Mouse (Mus musculus) hindbrain, embryonic 16.5 days (tissue): ENCODE results near the gene Zbtb16. TPM values are rescaled to one million over a fixed set of nuclear protein-coding genes. Genes with fewer than 3 reads are reported as not detected.

Experiments used
- ATAC-seq: fragments of 200-750 bp; cut with Nextera tagmentation; 2 replicates; pipeline ENCODE4 v1.8.0; 2017; ENCODE audit warnings: moderate TSS enrichment, moderate library complexity
- H3K27ac ChIP-seq: fragments of 300-500 bp; sonication (generic); 2 replicates; pipeline ENCODE4 v1.5.1; 2014; ENCODE audit warnings: low read depth, mild to moderate bottlenecking, control low read depth, low read length, moderate library complexity
- H3K27me3 ChIP-seq: fragments of 300-500 bp; sonication (generic); replicated peaks from 2 replicates; pipeline ENCODE4 v1.6.1; 2014; ENCODE audit warnings: low read length; ENCODE audit not compliant: control insufficient read depth, insufficient read depth
- H3K36me3 ChIP-seq: fragments of 300-500 bp; sonication (generic); 2 replicates; pipeline ENCODE4 v1.6.1; 2014; ENCODE audit warnings: mild to moderate bottlenecking, low read length, moderate library complexity, mixed read lengths; ENCODE audit not compliant: control insufficient read depth, insufficient read depth
- H3K4me1 ChIP-seq: fragments of 300-500 bp; sonication (generic); 2 replicates; pipeline ENCODE4 v1.6.1; 2014; ENCODE audit warnings: low read depth, low read length; ENCODE audit not compliant: control insufficient read depth, insufficient read depth
- H3K4me2 ChIP-seq: fragments of 300-500 bp; sonication (generic); 2 replicates; pipeline ENCODE4 v1.6.1; 2014; ENCODE audit warnings: mild to moderate bottlenecking, low read length, control low read depth, moderate library complexity
- H3K4me3 ChIP-seq: fragments of 300-500 bp; sonication (generic); 2 replicates; pipeline ENCODE4 v1.5.1; 2014; ENCODE audit warnings: mild to moderate bottlenecking, low read length, control low read depth, moderate library complexity
- H3K9ac ChIP-seq: fragments of 300-500 bp; sonication (generic); 2 replicates; pipeline ENCODE4 v1.6.1; 2014; ENCODE audit warnings: low read depth, mild to moderate bottlenecking, control low read depth, low read length, moderate library complexity
- H3K9me3 ChIP-seq: fragments of 300-500 bp; sonication (generic); 2 replicates; pipeline ENCODE4 v1.6.1; 2014; ENCODE audit warnings: mild to moderate bottlenecking, low read length, moderate library complexity; ENCODE audit not compliant: control insufficient read depth
- WGBS: fragments of 180-500 bp; shearing (Covaris S2); extraction: QIAGEN DNeasy Blood & Tissue Kit; methylation state at CpG from one replicate; pipeline ENCODE4 v1.1.7; 2014; 5-methylcytosine and 5-hydroxymethylcytosine counted together
- polyA plus RNA-seq: library from polyadenylated mRNA; unstranded; fragments of >200 nt; fragmentation: Nextera tagmentation; extraction: Ambion mirVana; gene quantifications from 2 replicates; pipeline ENCODE4 v1.2.1, GENCODE M21; 2015

Gene Zbtb16
- polyA plus RNA-seq, 1 experiment from 2014 or later, result 8.4 TPM

GRCm38 (mm10) chr9:48617511-48618010 is 218.5 kb downstream of the Zbtb16 start:
- Histone ChIP-seq H3K9ac (no peak overlapping the region), H3K27ac (no peak overlapping the region), H3K9me3 (no peaks in the 10 kb centered on the region), H3K36me3 (no peaks in the 10 kb centered on the region), H3K27me3 (0 out of 2 replicates have a peak, but pooled peaks cover 2% of the 10 kb centered on the region), H3K4me3 (no peak overlapping the region), H3K4me2 (no peak overlapping the region), H3K4me1 (peaks cover 6% of the 10 kb centered on the region)
- WGBS, result 94% methylated on average over 3 of the region's 3 CpGs
- no peak for ATAC-seq

- H3K4me3 ChIP-seq, result no peak overlapping the region
- H3K4me2 ChIP-seq, result no peak overlapping the region
- H3K9me3 ChIP-seq, result no peaks in the 10 kb centered on the region
- H3K4me1 ChIP-seq, result no peaks in the 10 kb centered on the region
- no peaks in the 10 kb centered on the region for H3K27me3 ChIP-seq
- H3K36me3 ChIP-seq, result no peaks in the 10 kb centered on the region
- no peak overlapping the region for H3K9ac ChIP-seq
- ATAC-seq, result no peak
- WGBS, result 87% methylated on average over 4 of the region's 4 CpGs
- no peak overlapping the region for H3K27ac ChIP-seq
Observed at GRCm38 (mm10) chr9:48613221-48613620, 222.8 kb downstream of the Zbtb16 start.

GRCm38 (mm10) chr9:48612542-48612941 is 223.5 kb downstream of the Zbtb16 start:
- Histone ChIP-seq H3K9ac (no peak overlapping the region), H3K9me3 (no peaks in the 10 kb centered on the region), H3K4me2 (no peak overlapping the region), H3K27ac (no peak overlapping the region), H3K4me3 (no peak overlapping the region), H3K27me3 (no peaks in the 10 kb centered on the region), H3K36me3 (no peaks in the 10 kb centered on the region), H3K4me1 (no peaks in the 10 kb centered on the region)
- no peak for ATAC-seq
- 88% methylated on average over 5 of the region's 5 CpGs for WGBS

- Histone ChIP-seq H3K27me3 (no peaks in the 10 kb centered on the region), H3K36me3 (no peaks in the 10 kb centered on the region), H3K4me1 (no peaks in the 10 kb centered on the region), H3K27ac (no peak overlapping the region), H3K4me3 (no peak overlapping the region), H3K9ac (no peak overlapping the region), H3K9me3 (no peaks in the 10 kb centered on the region), H3K4me2 (no peak overlapping the region)
- ATAC-seq, result no peak
- WGBS, result 42% methylated on average over 1 of the region's 1 CpGs
Observed at GRCm38 (mm10) chr9:48611032-48611431, 225.0 kb downstream of the Zbtb16 start.

GRCm38 (mm10) chr9:48609734-48610133 is 226.3 kb downstream of the Zbtb16 start:
- Histone ChIP-seq H3K4me3 (no peak overlapping the region), H3K4me1 (no peaks in the 10 kb centered on the region), H3K4me2 (no peak overlapping the region), H3K27ac (no peak overlapping the region), H3K27me3 (no peaks in the 10 kb centered on the region), H3K36me3 (no peaks in the 10 kb centered on the region), H3K9me3 (no peaks in the 10 kb centered on the region), H3K9ac (no peak overlapping the region)
- WGBS, result 63% methylated on average over 4 of the region's 4 CpGs
- no peak for ATAC-seq

- Histone ChIP-seq H3K4me2 (no peak overlapping the region), H3K27ac (no peak overlapping the region), H3K36me3 (no peaks in the 10 kb centered on the region), H3K4me3 (no peak overlapping the region), H3K9ac (no peak overlapping the region), H3K4me1 (no peaks in the 10 kb centered on the region), H3K27me3 (no peaks in the 10 kb centered on the region), H3K9me3 (no peaks in the 10 kb centered on the region)
- WGBS, result 33% methylated on average over 7 of the region's 7 CpGs
- no peak for ATAC-seq
Observed at GRCm38 (mm10) chr9:48607417-48607816, 228.6 kb downstream of the Zbtb16 start.

- H3K27ac ChIP-seq, result no peak overlapping the region
- 89% methylated on average over 7 of the region's 7 CpGs for WGBS
- H3K27me3 ChIP-seq, result no peaks in the 10 kb centered on the region
- H3K36me3 ChIP-seq, result no peaks in the 10 kb centered on the region
- no peaks in the 10 kb centered on the region for H3K4me1 ChIP-seq
- ATAC-seq, result no peak
- H3K4me2 ChIP-seq, result no peak overlapping the region
- no peaks in the 10 kb centered on the region for H3K9me3 ChIP-seq
- no peak overlapping the region for H3K9ac ChIP-seq
- no peak overlapping the region for H3K4me3 ChIP-seq
Observed at GRCm38 (mm10) chr9:48606171-48606570, 229.9 kb downstream of the Zbtb16 start.

GRCm38 (mm10) chr9:48605697-48606096 is 230.3 kb downstream of the Zbtb16 start:
- ATAC-seq, result no peak
- WGBS, result 93% methylated on average over 5 of the region's 5 CpGs
- Histone ChIP-seq H3K4me2 (no peak overlapping the region), H3K4me1 (no peaks in the 10 kb centered on the region), H3K4me3 (no peak overlapping the region), H3K9ac (no peak overlapping the region), H3K27me3 (no peaks in the 10 kb centered on the region), H3K36me3 (no peaks in the 10 kb centered on the region), H3K9me3 (no peaks in the 10 kb centered on the region), H3K27ac (no peak overlapping the region)

- no peaks in the 10 kb centered on the region for H3K36me3 ChIP-seq
- no peaks in the 10 kb centered on the region for H3K4me1 ChIP-seq
- no peak within 1 kb of the TSS for H3K4me2 ChIP-seq
- no peak within 1 kb of the TSS for H3K4me3 ChIP-seq
- no peak within 1 kb of the TSS for H3K9ac ChIP-seq
- no peak within 1 kb of the TSS for H3K27ac ChIP-seq
- no peak for ATAC-seq
- H3K9me3 ChIP-seq, result no peaks in the 10 kb centered on the region
- 59% methylated on average over 8 of the region's 8 CpGs for WGBS
- H3K27me3 ChIP-seq, result no peaks in the 10 kb centered on the region
Observed at GRCm38 (mm10) chr9:48604939-48605598, 231.0 kb downstream of the Zbtb16 start, which contains the start of gene Nnmt. Gene Nnmt (minus strand): TSS chr9:48605153.
